Mouse (Mus musculus) left cerebral cortex, adult 2 months (tissue): ENCODE measurements around the gene Scyl1. TPM values are rescaled to one million over a fixed set of nuclear protein-coding genes. Genes with fewer than 3 reads are reported as not detected.
A peak's percentile ranks its signal among the peaks of the same experiment; 100 is the strongest.

ENCODE experiments used
- DNase-seq, 2 experiments: peaks; one replicate each; pipeline ENCODE4 v3.0.0; 2021 to 2022; ENCODE audit warnings: low spot score in 2 of 2, mixed read lengths in 1 of 2; ENCODE audit errors: extremely low spot score in 1 of 2
- H3K27ac ChIP-seq: fragments of 200-600 bp; 2 replicates; pipeline ENCODE4 v1.8.1; 2022
- H3K4me3 ChIP-seq: fragments of 200-600 bp; 2 replicates; pipeline ENCODE4 v1.8.1; 2022
- CTCF ChIP-seq: fragments of 200-600 bp; IDR thresholded peaks from 2 replicates; pipeline ENCODE4 v1.8.1; 2022; ENCODE audit warnings: antibody characterized with exemption, mild to moderate bottlenecking, moderate library complexity
- intact Hi-C: fragments of 180-260 bp; cut with DNase I; formaldehyde crosslinking; loops from one replicate; pipeline ENCODE4 v1.15.1; 2025
- total RNA-seq, 2 experiments: library from RNA; stranded (reverse); gene quantifications; 2 replicates each; pipeline ENCODE4 v1.2.3; 2021

The Scyl1 gene
- total RNA-seq, 2 experiments from 2014 or later, result 92.0 to 98.0 TPM

DNA sequence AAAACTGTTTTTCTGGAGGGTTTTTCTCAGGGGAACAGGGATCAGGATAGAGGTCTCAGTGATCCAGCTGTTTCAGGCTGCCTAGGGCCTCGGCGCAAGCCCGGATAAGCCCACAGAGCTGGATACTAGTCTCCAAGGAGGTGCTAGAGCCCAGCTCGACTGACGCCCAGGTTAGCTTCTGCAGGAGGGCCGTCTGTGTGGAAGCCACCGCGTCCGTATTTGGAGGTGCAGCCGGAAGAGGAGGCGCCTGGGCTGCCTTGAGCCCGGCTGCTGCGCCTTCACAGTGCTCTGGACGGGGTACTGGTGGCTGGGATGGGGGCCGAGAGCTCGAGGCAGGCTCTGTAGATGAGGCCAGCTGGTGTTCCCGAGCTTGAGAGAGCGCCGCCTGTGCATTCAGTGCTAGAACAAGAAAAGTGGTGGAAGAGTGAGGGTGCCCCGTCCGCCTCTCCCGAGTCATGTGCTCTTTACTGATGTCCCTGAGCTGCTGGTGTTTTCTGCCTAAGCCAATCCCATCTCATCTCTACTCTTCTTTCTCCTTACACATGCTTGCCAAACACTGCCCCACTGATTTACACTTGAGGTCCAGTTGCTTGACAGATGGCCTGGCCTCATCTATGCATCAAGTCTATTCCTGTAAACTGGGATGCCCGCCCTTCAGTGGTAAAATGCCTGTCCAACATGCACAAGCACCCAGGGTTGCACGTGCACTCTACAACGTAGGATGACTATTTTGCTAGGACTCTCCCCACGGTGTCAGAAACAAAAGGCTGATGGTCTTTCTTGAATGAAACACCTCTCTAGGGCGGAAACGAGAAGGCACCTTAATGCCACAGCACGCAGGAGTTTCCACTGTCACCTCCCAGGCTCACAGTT is 40.7 kb downstream of the Scyl1 start:
- no peak for DNase-seq
- peak; percentile 29 for TF ChIP-seq CTCF
- intact Hi-C loops, result loop anchor here (2.0 kb wide), 1 partner anchor 40 kb away; the partner anchor contains the start of gene Scyl1
- H3K27ac ChIP-seq, result no peak overlapping the region
- peak overlapping the region; percentile 58 for H3K4me3 ChIP-seq

DNA sequence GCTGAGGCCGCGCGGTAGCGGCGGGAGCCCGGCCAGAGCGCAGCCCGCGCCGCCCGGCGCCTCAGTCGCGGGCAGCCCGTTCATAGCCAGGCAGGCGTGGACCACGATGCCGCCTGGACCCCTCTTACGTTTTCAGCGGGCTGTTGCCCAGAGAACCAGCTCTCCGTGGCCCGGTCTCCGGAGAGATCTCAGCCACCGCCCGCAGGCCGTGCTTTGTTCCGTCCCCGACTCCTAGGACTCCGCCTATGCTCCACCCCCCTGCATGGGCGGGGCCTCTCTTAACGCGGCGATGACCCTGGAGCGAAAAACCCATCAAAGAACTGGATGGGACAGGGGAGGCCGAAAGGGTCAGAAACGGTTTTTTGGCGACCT is 41.8 kb downstream of the Scyl1 start, which contains the start of gene Fam89b:
Gene Fam89b (minus strand): TSS at position 210 of the 372 bp plus-strand sequence.
- peak within 1 kb of the TSS; percentile 94 for H3K4me3 ChIP-seq
- no peak; the same call in 1 of the 2 replicates for TF ChIP-seq CTCF
- intact Hi-C loops, result loop anchor here (1.0 to 5.0 kb wide), 3 partner anchors 18 to 128 kb away; partner anchors contain the start of gene Sipa1
- peak; percentile 78 to 81 for DNase-seq
- H3K27ac ChIP-seq, result peak within 1 kb of the TSS; percentile 90

DNA sequence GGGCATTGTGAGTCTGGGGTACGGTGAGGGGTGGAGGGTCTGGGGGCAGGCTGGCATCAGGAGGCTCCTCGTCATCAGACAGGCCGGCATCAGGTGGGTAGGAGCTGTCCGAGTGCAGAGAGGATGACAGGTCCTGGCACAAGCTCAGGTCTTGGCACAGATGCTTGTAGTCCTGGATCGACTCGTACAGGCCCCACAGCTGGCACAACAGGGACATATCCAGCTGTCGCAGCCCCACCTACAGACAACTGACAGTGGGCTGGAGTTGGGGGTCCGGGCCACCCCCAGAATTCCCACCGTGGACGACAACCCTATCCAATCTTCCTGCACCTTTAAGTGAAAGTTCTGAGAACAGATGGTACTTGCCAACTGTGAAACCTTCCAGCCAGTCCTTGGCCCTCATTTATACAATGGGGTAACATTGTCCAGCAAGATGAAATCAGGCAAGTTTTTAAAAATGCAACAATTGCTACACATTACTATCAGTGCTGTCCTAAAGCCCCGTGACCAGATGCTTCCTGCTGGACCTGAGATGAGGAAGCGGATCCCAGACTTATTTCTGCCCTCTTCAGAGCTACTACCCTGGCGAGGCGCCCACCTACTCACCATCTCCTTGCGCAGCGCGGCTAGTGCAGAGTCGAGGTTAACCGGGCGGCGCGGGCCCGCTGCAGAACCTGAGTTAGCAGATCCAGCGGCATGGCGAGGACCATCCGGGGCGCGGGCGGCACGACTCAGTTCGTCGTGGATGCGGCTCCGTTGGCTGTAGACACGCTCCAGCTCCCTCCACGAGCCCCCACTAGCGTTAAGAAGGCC is 42.4 kb downstream of the Scyl1 start:
- Histone ChIP-seq H3K27ac (peak overlapping the region; percentile 90), H3K4me3 (peak overlapping the region; percentile 94)
- peak in 1 of 2 experiments; percentile 61 for DNase-seq
- no peak for TF ChIP-seq CTCF
- intact Hi-C loops, result loop anchor here (1.0 to 5.0 kb wide), 3 partner anchors 18 to 128 kb away; partner anchors contain the start of gene Sipa1

DNA sequence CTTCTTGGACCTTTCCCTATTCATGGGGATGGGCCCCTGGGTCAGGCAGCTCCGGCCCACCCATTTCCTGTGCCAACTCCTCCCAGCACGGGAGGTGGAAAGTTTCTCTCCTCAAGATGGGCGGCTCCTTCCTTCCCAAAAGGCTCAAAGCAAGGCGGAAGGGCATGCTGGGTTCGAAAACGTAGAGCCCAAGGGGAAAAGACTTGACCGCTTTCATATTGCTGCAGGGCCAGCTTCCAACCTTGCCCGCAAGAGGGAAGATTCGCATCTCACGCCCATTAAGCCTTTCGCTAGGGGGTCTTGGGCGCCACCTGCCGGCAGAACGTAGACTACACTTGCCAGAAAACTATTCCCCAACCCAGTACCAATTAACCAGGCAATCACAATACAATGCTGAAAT is 43.5 kb downstream of the Scyl1 start:
- Histone ChIP-seq H3K4me3 (peak overlapping the region; percentile 94), H3K27ac (peak overlapping the region; percentile 51)
- peak; percentile 80 to 89 for DNase-seq
- TF ChIP-seq CTCF, result peak; percentile 99
- intact Hi-C loops, result loop anchor here (2.0 to 5.0 kb wide), 3 partner anchors 35 to 130 kb away; partner anchors contain the start of gene Sipa1

DNA sequence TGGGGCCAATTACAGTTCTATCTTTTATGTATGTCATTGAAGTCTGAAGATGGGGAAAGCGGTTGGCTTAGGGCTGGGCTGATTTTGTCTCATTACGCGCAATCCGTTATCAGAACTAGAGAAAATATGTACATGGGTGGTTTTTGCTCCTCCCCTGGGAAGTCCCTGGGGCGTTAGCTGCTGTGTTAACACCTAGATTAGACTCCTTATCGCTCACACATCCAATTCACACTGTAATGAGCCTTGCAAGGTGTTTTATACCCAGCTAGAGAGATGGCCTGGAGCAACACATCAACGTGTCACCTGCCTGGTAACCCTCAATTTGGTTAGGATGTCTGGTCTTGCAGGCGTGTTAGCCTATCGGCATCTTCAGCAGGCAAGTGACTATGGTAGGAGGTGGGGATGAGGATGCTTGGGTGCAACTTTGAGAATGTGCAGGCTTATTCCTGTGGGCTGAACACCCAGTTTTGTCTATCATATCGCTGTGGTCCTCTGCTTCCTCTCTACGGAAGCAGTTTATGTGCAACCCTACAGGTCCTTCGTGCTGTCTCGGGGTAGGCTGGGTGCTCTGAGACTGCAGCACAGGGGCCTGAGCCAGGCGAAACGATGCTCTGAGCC is 44.1 kb downstream of the Scyl1 start:
- intact Hi-C loops, result loop anchor here (2.0 to 5.0 kb wide), 2 partner anchors 34 to 130 kb away; no protein-coding TSS in a partner anchor
- Histone ChIP-seq H3K27ac (peak overlapping the region; percentile 51), H3K4me3 (peak overlapping the region; percentile 94)
- no peak for TF ChIP-seq CTCF
- DNase-seq, result no peak

DNA sequence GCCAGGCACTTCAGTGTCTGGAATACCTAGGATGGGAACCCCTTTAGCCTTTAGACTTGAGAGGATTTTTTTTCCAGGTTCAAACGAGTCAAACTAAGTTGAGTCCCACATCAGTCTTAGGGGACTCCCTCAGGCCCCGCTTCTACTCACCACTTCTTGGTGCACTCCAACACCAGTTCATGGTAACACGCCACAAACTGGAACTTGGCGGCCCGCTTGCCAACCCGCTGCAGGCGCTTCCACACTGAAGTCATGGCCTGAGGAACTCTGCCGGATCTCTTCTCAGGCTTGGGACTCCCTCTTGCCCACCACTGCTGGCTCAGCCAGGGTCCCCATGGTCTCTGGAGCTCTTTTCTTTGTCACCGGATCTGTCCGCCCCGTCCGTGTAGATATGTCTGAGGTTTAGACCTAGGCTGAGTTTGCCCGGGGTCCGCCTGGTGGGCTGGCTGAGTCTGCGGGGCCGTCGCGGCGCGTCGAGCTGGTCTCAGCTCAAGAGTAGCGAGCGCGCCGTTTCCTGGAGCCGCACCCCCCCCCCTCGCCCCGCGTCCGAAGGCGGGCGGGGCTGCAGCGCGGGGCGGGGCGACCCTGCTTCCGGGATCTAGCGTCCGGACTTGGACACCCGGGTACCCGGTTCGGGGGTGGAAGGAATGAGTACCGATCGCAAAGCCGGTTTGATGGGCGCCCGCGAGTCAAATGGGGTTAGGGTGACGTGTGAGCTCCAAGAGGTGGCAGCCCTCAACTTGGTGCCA is 45.3 kb downstream of the Scyl1 start, which contains the start of gene Ehbp1l1:
Gene Ehbp1l1 (minus strand): TSS at position 551 of the 749 bp plus-strand sequence.
- Histone ChIP-seq H3K4me3 (peak within 1 kb of the TSS; percentile 45), H3K27ac (peak within 1 kb of the TSS; percentile 41; the same call in 1 of the 2 replicates)
- TF ChIP-seq CTCF, result no peak
- intact Hi-C loops, result loop anchor here (2.0 to 5.0 kb wide), 2 partner anchors 33 to 131 kb away; no protein-coding TSS in a partner anchor
- no peak for DNase-seq

DNA sequence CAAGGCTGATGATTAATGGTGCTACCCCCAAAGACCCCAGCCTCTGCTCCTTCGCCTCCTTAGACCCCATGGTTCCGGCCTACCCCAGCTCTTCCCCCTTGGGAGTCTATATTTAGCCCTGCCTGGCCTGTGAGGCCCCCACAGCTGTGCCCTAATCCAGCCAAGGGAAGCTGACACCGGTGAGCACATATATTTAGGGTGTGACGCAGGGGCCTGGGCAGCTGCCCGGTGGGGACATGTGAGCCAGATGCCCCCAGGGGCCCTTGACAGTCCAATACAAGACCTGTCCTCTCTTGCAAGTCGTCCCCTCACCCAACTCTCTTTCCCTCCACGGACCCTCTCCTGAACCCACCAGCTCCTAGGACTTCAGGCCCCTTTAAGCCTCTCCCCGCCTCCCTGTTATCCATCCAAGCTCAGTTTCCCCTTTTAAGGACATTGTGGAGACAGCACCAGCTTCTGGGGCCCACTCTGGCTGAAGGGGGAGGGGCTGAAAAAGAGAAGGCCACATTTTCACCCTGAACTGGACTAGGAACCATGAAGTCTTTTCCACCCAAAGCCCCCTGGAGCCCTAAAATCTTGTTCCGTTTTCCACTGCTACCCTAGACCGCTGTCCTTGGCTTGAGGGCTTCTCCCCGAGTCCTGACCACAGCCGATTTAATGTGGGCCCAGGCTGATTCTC is 46.1 kb downstream of the Scyl1 start:
- H3K27ac ChIP-seq, result peak overlapping the region; percentile 41
- DNase-seq, result no peak
- intact Hi-C loops, result loop anchor here (5.0 kb wide), 1 partner anchor 132 kb away; no protein-coding TSS in a partner anchor
- H3K4me3 ChIP-seq, result peak overlapping the region; percentile 45
- no peak for TF ChIP-seq CTCF

DNA sequence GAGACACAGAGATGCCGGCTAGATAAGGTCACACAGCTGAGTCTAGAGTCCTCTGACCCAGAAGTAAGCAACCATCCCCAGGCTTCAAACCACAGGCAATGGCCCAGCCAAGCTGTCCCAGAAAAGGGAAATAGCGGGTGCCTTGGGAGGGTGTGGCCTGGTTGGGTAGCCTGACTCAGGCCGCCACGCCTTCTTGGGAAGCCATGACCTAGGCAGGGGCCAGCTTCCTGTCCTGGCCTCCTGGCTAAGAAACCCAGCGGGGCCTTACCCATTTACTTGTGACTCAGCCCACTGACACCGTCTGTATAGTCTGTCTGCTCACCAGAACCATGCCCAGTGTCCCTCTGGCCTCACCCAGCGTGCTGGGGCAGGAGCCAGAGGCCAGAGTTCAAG is 46.7 kb downstream of the Scyl1 start:
- DNase-seq, result no peak
- no peak overlapping the region; the same call in 1 of the 2 replicates for H3K27ac ChIP-seq
- intact Hi-C loops, result no loop called here
- H3K4me3 ChIP-seq, result peak overlapping the region; percentile 45; the same call in 1 of the 2 replicates
- TF ChIP-seq CTCF, result no peak

DNA sequence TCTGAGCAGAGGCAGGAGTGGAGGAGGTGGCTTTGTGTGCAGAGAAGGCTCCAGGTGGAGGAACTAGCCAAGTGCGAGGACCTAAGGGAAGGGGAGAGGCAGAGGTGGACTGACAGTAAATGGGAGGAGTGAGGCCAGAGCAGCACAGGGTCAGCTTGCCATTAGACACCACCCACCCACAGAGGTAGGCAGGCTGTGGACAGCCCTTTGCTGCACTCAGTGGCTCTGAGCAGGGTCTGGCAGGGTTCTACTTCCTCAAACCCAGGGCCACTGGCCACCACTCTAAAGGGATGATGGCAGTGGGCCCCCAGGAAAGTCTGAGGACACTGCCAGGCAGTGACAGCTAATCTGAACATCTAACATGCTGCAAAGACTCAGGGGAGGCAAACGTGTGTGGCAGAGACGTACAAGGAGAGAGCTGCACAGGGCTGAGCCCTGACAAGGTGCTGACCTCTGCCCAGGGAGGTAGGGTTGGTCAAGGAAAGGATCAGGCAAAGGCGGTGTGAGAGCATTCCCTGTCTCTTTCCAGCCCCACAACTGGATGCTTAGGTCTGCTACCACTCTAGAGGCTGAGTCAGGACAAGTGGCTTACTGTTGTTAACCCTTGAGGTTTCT is 47.2 kb downstream of the Scyl1 start:
- intact Hi-C loops, result no loop called here
- Histone ChIP-seq H3K27ac (no peak overlapping the region), H3K4me3 (no peak overlapping the region)
- TF ChIP-seq CTCF, result no peak
- no peak for DNase-seq
